Mouse (Mus musculus) B cell, adult 2 months (primary cell): ENCODE measurements around the gene Atxn1.
A peak's percentile ranks its signal among the peaks of the same experiment; 100 is the strongest.

Experiments
- DNase-seq, 2 experiments: peaks; one replicate each; pipeline ENCODE4 v3.0.0; 2022

Gene Atxn1

DNA sequence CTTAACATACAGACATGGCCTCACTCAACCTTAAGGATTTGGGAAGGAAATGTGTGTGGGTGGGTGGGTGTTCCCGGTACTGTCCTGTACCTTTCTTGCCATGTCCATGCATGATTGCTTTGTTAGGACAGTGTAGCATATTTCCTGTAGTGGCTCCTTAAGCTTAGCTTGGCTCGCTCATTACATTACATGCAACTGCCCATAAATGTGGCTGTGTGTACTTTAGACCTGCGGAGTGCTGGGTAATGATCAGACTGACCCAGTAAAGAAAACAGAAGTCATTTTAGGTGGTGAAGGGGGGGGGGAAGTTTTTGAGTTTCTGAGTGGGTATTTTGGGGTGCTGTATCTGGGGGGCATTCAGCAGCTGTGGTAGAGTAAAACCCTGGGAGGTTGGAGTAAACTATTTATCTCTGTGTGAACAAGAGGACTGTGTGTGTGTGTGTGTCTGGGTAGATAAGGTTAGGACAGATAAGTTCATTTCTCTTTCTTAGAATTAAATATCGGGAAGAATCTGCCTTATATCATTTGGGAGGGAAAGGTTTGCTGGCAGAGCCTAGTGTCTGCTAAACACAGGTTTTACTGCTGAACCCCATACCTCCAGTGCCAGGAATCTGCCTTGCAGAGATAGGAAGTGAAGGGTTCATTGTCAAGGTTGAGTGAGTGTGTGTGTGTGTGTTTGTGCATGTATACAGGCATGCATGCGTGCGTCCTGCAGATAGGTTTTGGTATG lies 452.9 kb downstream of the Atxn1 start:
- no peak for DNase-seq

DNA sequence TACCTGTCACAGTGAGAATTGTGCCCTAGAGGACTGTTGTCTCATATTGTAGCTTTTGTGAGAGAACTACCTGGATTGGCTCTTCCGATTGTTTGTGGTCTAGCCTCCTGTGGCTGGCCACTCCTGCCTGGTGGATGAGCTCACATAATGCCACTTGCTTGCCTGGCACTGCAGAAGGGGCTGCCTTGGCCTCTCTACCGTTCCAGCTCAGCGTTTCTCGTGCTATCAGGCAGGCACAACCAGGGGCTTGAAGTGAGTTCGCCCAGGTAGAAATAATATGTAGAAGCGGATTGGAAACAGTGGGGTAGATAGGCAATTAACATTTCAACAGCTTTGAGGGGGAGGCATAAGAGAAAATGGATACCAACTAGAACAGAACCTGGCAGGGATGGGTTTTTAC lies 455.4 kb downstream of the Atxn1 start:
- DNase-seq = no peak

DNA sequence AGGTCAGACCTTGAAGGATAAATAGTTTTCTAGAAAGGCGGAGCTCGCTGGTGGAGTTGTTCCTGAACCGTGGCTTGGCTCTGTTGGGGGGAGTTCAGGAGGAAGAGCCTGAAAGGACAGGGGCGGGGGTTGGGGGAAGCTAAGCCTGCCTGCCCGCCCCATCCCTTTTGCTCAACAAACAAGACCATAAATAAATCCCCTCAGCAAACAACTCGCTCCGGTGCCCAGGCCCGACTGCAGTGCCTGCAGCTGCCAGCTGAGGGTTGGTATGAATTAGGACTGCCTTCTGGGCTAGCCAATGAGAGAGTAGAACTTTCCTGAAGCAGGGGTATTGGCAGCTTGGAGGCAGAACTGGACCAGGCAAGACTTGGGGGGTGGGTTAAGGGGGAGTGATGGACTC lies 456.3 kb downstream of the Atxn1 start:
- peak; percentile 33 to 34 for DNase-seq

DNA sequence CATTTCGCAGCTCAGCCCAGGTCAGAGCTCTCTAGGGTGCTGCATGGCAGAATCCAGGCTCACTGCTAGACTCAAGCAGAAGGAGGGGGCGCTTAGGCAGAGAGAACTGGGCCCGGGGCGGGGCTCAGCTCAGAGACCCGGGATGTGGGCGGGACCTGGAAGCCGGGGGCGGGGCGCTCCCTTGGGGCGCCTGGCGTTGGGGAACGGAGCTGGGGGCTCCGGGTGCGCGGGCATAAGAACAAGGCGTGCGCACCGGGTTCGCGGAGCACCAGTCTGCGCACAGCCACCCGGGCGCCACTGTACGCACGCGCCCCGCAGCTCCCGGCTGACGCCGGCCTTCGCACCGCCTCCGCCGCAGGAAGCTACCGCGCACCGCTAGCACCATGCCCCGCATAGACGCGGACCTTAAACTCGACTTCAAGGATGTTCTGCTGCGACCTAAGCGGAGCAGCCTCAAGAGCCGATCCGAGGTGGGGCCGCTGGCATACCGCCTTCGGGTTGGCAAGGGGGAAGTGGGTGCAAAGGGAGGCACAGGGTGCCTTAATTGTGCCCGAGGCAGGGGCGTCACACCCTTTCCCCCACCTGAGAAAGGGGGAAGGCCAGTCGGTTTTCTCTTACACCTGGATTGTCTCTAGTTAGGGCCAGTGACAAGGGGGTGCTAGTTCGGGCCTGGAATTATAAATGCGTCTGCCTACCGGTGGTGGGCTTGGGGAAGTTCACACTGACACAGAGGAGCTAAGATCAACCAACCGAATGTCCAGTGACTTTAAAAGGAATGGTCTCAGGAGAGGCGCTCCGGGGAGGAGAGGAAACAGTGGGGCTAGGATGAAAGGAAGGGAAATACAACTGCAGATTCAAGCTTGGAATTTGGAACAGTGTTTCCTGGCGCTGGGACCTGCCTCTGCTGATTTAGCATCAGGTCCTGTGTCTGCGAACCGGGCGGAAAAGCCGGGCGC lies 457.3 kb downstream of the Atxn1 start, which contains the start of gene Gmpr:
Gene Gmpr, plus strand, starts transcription at position 171 of the 956 bp plus-strand sequence.
- peak; percentile 60 for DNase-seq

DNA sequence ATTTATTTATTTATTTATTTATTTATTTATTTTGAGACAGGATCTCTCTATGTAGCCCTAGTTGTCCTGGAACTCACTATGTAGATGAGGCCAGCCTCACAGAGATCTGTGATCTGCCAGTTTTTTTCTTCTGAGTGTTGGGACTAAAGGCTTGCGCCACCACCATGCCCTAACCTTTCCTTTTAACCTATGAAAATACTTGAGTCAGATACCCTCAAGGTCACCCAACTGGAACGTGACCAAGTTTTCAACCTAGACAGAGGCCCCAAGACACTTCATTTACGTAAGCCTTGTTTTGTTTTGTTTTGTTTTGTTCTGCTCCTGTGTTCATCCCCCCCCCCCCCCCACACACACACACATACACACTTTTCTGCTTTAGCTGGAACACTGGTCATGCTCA lies 459.3 kb downstream of the Atxn1 start:
- no peak for DNase-seq

DNA sequence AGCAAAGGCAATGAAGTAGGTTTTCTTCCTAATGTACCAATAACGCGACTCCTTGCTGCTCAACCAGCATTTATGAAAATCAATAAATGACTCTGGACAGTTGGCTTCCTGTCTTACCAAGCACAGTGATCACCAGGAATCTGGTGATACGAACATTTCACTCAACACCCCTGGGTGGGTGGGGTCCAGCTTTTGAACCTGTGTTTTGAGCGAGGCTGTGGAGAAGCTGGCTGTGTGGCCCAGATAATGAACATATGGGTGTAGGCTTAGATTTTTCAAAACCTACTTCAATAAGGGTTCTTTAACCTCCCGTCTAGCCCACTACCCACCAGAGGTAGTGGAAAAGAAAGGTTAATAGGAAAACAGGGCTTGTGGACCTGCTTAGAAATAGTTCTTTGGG lies 462.0 kb downstream of the Atxn1 start:
- DNase-seq = no peak

DNA sequence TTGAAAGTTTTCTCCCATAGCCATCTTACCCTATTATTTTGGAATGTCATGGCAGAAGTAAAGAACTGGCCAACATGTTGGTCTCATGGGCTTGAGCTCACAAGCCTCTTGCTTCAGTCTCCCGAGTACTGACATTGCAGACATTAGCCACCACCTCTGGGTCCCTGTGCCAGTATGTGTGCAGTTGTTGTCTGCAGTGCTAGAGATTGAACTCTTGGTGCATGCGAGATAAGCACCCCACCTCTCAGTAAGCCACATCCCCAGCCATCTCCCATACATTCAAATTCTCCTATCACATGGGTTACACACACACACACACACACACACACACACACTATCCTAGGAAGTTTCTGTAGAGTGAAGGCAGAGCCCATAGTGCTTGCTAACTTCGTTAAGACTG lies 464.9 kb downstream of the Atxn1 start:
- DNase-seq = no peak
